Mouse (Mus musculus): ENCODE measurements around the gene Ccdc33.

DNA sequence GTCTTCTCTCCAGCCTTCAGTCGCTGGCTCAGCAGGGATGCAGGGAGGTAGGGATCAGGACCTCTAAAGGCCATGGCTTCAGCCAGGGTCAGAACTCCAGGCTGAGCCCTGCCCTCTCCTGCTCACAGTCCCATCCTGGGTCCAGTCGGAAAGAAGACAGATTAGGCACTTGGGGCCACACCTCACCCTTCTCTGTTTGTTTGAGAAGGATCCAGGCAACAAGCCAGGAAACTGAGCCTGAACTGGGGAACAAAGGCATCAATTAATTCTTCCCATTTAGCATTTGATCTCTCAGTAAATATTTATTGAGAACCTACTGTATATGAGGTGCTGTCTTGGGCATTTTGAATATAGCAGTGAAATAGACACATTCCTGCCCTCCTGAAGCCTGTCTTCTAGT is at the start of gene Ccdc33:
- TF ChIP-seq POLR2A (IDR thresholded peaks at IDR 0.05; ENCODE audit: borderline replicate concordance, insufficient read depth, low read length) (no peak), CTCF (IDR thresholded peaks at IDR 0.05; ENCODE audit: borderline replicate concordance, insufficient read depth, low read depth, low read length) (no peak)

Measured in cerebellum, adult 2 months (tissue).